Mouse (Mus musculus): ENCODE measurements around the gene Nprl2. TPM values are rescaled to one million over a fixed set of nuclear protein-coding genes. Genes with fewer than 3 reads are reported as not detected.
A peak's percentile ranks its signal among the peaks of the same experiment; 100 is the strongest.

Gene Nprl2
- polyA plus RNA-seq, 1 experiment, result 0.92 TPM

GRCm38 (mm10) chr9:107577871-107578270 lies 35.8 kb downstream of the Nprl2 start:
- TF ChIP-seq GATA1 (IDR thresholded peaks at IDR 0.05; ENCODE audit: low read length), result no peak

GRCm38 (mm10) chr9:107578587-107578986 lies 36.6 kb downstream of the Nprl2 start, which contains the start of gene Naa80:
Gene Naa80 (plus strand): TSS chr9:107578887.
- TF ChIP-seq GATA1 (IDR thresholded peaks at IDR 0.05; ENCODE audit: low read length), result no peak

- TF ChIP-seq GATA1 (IDR thresholded peaks at IDR 0.05; ENCODE audit: low read length), result no peak
Measured at GRCm38 (mm10) chr9:107579023-107579900, 37.2 kb downstream of the Nprl2 start.

DNA sequence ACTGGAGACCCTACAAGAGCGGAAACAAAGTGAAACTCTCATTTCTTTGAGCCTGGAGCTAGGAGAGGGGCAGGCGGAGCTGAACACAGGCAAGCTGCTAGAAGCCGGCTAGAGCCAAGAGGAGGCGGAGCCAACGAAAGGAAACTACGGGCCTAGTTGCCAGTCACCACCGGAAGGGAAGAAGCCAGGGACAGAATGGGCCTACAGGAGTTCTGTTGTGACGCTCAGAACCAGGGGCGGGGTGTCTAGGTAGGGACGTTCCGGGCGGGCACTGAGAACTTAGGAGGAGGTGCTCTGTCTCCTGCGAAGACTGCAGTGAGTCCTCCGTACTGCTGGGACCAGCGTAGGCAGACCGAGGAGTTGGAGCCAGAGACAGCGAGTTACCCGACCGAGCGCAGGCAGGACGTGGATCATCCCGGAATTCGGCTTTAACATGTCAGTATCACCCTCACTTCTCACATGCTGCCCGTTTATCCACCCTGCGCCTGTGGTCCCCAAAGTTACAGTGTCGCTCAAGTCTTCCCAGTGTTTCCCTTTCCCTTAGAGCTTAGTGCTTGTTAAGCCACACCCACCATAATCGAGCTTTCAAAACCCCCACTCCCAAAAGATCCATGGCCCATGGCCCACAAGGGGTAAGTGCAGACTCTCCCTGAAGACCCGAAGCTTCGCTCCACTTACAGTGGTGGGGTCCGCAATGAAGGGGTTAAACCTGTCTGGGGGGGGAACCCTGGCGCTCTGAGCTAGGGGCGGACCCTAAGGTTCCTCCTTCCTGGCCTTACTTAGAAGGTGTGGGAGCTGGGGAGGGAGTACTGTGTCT lies 38.7 kb downstream of the Nprl2 start, which contains the start of gene Hyal3:
Gene Hyal3 (plus strand): TSS at position 318 of the 817 bp plus-strand sequence.
- TF ChIP-seq GATA1 (IDR thresholded peaks at IDR 0.05; ENCODE audit: low read length), result no peak

- TF ChIP-seq GATA1 (IDR thresholded peaks at IDR 0.05; ENCODE audit: low read length), result no peak
Measured at GRCm38 (mm10) chr9:107581584-107581983, 39.6 kb downstream of the Nprl2 start.

GRCm38 (mm10) chr9:107582509-107583062 lies 40.6 kb downstream of the Nprl2 start:
- no peak for TF ChIP-seq GATA1 (IDR thresholded peaks at IDR 0.05; ENCODE audit: low read length)

GRCm38 (mm10) chr9:107583174-107583573 lies 41.1 kb downstream of the Nprl2 start:
- TF ChIP-seq GATA1 (IDR thresholded peaks at IDR 0.05; ENCODE audit: low read length), result no peak

DNA sequence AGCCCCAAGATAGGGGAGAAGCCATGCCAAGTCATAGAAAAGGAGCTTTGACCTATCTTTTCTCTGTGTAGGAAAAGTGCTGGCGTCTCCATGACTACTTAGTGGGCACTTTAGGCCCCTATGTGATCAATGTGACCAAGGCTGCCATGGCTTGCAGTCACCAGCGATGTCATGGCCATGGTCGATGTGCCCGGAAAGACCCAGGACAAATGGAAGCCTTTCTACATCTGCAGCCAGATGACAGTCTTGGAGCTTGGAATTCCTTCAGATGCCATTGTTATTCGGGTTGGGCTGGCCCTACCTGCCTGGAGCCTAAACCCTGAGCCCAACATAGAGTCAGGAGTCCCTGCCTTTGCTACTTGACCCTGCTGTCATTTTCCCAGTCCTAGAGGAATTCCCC lies 44.5 kb downstream of the Nprl2 start:
- TF ChIP-seq GATA1 (IDR thresholded peaks at IDR 0.05; ENCODE audit: low read length), result no peak

- TF ChIP-seq GATA1 (IDR thresholded peaks at IDR 0.05; ENCODE audit: low read length), result peak; percentile 23
Measured at GRCm38 (mm10) chr9:107586974-107587832, 45.2 kb downstream of the Nprl2 start, which contains the start of gene Ifrd2. Gene Ifrd2 (plus strand): TSS chr9:107587642.

DNA sequence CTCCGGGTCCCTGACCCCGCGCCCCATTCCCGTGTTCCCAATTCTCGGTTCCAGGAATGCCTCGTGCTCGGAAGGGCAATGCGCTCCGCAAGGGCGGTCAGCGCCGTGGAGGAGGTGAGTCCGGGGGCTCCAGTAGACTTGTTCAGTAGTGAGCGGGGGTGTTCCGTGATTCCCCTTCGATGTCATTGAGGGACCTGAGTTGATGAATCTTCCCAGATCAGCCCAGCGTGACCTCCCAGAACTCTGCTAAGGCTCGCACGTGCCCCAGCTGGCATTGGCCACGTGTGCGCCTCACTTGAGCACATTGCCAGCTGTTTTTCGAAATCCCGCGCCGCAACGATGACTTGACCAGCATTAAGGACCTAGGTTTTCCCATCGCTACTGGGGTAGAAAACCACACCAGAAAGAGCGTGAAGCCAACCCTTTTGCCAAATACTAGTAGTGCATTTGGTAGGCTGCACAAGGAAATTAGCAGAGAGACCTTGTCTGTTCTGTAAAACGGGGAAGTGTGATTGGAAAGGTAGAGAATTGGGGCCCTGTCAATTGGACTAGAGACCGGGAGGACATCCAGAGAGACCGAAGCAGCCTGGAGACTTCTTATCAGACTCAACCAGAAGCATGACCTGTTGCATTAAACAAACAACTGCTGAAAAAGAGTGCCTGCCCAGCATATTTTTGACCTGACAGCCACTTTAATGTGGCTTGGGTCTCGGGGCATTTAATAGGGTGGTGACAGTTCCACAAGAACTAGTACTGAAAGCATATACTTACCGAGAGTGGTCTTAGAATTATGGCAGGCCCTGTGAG lies 46.0 kb downstream of the Nprl2 start:
- TF ChIP-seq GATA1 (IDR thresholded peaks at IDR 0.05; ENCODE audit: low read length), result no peak

DNA sequence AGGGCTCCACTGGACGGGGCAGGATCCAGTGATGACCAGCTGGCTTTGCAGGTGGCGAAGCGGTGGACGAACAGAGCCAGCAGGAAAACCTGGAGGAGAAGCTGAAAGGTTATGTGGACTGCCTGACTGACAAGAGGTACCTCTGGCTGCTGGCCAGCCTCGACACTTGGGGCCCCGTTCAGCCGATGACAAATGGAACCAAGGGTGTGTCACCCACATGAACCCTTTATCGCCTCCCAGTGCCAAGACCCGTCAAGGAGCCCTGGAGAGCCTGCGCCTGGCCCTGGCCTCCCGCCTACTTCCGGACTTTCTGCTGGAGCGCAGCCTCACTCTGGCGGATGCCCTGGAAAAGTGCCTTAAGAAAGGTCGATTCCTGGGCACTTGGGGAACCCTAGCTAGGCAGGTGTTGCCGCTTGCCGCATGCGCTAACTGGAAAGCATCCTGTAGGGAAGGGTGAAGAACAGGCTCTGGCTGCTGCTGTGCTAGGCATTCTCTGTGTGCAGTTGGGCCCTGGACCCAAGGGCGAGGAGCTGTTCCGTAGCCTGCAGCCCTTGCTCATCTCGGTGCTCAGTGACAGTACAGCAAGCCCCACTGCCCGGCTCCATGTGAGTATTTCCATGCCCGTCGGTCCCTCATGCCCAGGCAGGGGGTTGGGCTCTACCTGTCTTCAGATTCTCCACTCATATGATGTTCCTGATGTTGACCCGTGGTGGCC lies 48.2 kb downstream of the Nprl2 start:
- no peak for TF ChIP-seq GATA1 (IDR thresholded peaks at IDR 0.05; ENCODE audit: low read length)

DNA sequence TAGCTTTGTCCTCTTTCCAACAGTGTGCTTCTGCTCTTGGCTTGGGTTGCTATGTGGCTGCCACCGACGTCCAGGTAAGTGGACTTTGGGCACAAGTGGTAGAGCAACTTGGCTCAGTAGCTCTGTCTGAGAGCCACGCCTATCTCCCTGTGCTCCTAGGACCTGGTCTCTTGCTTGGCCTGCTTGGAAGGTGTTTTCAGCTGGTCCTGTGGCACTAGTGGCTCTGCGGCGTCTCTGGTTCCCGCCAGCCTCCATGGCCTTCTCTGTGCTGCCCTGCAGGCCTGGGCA lies 48.7 kb downstream of the Nprl2 start:
- no peak for TF ChIP-seq GATA1 (IDR thresholded peaks at IDR 0.05; ENCODE audit: low read length)

DNA sequence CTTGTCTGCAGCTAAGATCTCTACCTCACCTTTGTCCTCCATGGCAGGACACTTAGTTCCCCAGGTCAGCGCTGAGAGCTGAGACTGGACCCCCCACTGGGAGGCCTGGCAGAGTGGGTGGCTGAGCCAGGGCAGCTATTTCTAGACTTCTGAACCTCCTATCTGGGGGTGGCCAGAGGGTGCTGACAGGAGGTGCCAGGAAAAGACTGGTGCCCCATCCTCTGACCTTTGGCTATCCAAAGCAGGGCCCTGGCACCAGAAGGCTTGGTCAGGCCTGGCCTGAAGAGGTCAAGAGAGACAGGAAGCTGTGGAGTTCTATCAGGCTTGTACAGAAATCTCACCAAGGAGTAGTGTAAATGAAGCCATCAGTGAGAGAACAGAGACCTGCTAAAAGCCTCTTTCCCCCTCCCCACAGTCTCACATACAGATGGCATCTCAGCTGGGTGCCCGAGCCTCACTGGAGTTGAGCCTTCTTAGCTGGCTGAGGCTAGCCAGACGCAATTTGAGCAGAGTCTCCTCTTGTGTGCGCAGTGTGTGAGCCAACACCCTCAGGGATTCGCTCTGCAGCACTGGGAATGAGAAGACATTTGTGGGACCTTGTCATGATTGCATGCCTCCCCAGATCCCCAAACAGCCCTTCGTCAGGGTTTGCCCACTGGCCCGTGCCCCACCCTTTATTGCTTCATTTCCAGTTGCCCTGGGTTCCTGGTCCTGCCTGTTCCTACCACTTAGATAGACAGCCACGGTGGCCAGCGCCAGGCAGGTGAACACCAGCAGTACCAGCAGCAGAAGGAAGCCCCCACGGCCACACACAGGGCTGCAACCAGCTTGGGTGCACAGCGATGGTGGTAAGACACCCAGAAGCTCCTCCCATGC lies 51.3 kb downstream of the Nprl2 start:
- TF ChIP-seq GATA1 (IDR thresholded peaks at IDR 0.05; ENCODE audit: low read length), result no peak

Measured in G1E-ER4 (cell line).